Mouse (Mus musculus) lung, adult 2 months (tissue): ENCODE results near the gene Smyd3.

Experiments
- CTCF ChIP-seq: fragments of 200-500 bp; IDR thresholded peaks from 2 replicates; pipeline ENCODE4 v1.5.1; 2011; ENCODE audit warnings: mild to moderate bottlenecking, low read length, control low read depth; ENCODE audit not compliant: insufficient read depth
- POLR2A ChIP-seq: fragments of 200-500 bp; IDR thresholded peaks from 2 replicates; pipeline ENCODE4 v1.6.1; 2011; ENCODE audit warnings: low read depth, mild to moderate bottlenecking, control low read depth, low read length, borderline replicate concordance; ENCODE audit errors: extremely low read depth

DNA sequence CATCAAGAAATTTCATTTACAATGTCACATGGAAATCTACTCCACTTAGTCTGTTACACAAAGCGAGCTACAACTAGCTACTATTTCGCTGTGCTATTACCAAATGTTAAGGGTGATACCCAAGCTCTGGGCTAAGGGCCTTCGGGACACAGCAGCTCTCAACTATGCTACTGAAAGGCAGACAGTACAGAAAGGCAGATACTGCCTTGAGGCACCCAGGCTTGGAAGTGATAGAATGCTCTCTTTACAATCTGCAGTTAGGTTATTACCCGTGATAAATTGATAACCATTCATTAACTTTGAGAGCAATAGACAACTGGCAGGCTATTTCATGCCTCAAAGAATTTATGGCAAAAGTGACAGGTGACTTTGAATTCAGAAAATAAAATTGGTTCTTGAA is 37.0 kb downstream of the Smyd3 start:
- TF ChIP-seq POLR2A, result no peak
- TF ChIP-seq CTCF, result no peak
